Mouse (Mus musculus) olfactory bulb, adult 2 months (tissue): ENCODE results near the gene Ccdc62.

Experiments used
- CTCF ChIP-seq: fragments of 200-500 bp; IDR thresholded peaks from 2 replicates; pipeline ENCODE4 v1.5.1; 2012; ENCODE audit warnings: low read depth, mild to moderate bottlenecking, low read length, moderate library complexity; ENCODE audit not compliant: insufficient read depth
- POLR2A ChIP-seq: fragments of 200-500 bp; IDR thresholded peaks from 2 replicates; pipeline ENCODE4 v1.6.1; 2012; ENCODE audit warnings: mild to moderate bottlenecking, low read depth, low read length, moderate library complexity; ENCODE audit not compliant: insufficient read depth

DNA sequence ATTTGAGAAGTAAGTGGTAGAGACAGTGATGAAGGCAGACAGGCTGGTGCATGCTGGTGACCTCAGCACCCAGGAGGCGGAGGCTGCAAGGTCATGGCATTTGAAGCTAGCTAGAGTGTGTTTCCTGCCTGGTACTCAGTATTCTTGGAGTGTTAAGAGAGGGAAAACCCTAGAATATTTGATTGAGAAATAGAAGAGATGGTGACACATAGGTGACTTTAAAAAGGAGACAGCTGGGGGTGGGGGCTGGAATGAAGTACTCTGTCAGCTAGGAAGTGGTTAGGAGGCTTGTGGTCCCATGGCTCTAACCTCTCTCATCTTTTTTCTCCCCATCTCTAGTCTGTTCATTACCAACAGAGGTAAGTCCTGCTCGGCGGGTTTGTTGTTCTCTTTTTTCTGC is 15.6 kb upstream of the Ccdc62 start:
- TF ChIP-seq POLR2A = no peak
- no peak for TF ChIP-seq CTCF
